Mouse (Mus musculus) heart, adult 11 months (tissue): ENCODE results near the gene Mrnip.

ENCODE experiments used
- DNase-seq: peaks from one replicate; pipeline ENCODE4 v3.0.0; 2022

Gene Mrnip

GRCm38 (mm10) chr11:50205434-50205833 lies 31.2 kb downstream of the Mrnip start:
- DNase-seq: peak; percentile 94

GRCm38 (mm10) chr11:50206037-50206436 lies 31.8 kb downstream of the Mrnip start:
- peak; percentile 90 for DNase-seq

DNA sequence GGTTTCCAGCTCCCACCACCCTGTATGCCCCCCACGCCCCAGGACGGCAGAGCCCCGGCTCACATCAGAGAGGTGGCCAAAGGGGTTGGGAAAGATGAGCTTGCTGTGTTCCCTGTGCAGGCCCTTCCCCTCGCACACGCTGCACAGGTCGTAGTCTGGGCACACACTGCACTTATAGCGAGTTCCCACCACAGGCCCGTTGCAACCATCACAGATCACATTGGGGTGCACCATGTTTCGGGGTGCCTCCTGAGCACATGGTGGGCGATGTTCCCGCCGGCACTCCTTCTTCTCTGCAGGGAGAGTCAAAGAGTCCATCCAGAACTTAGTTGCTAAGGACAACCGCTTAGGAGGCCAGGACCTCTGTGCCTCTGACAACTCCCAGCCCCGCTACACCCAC lies 33.1 kb downstream of the Mrnip start:
- DNase-seq: no peak

- DNase-seq: peak; percentile 89
Measured at GRCm38 (mm10) chr11:50208039-50208438, 33.8 kb downstream of the Mrnip start.

DNA sequence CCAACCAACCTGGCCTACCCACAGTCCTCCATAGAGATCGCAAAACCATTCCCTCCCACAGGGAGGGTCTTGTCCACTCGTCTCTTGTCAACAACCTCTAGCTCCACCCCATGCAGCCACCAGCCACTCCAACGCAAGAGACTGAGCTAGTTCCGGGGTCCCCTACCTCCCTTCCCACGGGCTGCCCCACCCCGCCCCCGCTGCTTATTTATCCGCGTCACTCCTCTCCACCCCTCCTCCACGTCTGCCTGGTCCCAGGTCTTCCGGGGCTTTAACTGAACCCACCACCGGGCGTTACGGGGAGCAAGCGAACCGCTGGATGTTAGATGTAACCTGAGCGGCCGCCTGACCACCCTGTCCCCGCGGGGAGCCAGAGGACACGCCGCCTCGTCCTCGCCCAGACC lies 35.9 kb downstream of the Mrnip start:
- peak; percentile 100 for DNase-seq

DNA sequence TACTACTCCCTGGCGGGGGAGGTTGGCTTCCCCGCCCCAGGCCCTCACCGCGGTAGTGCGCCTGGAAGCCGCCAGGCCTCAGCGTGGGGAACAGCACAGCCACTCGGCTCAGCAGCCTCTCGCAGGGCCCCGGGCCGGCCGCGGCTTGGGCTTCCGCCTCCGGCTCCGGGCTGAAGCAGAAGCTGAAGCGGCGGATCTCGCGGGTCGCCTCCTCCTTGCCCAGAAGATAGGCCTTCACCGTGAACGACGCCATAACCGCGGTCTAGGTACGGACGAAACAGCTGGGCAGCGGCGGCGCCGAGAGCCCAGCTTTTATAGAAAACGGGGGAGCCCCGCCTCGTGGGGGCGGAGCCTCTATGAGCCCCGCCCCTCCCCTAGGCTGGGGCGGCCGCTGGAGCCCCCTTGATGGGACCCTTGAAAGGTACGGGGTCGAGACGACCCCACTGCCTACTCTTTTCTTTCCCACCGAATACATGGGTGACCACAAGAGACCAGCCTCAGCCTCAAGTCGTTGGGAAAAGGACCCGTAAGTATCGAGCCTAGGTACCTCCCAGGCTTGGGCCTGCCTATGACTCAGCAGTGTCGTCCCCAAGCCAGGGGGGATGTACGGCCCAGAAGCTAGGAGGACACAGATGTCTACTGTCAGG lies 36.4 kb downstream of the Mrnip start, which contains the start of the genes Sqstm1 and Mgat4b:
Sqstm1 (minus strand) TSS at position 323 of the 647 bp plus-strand sequence.
Mgat4b (plus strand) TSS at position 386 of the 647 bp plus-strand sequence.
- peak; percentile 99 for DNase-seq

GRCm38 (mm10) chr11:50211322-50212059 lies 37.2 kb downstream of the Mrnip start:
- DNase-seq: no peak

- peak; percentile 93 for DNase-seq
Measured at GRCm38 (mm10) chr11:50212060-50212739, 38.0 kb downstream of the Mrnip start.

DNA sequence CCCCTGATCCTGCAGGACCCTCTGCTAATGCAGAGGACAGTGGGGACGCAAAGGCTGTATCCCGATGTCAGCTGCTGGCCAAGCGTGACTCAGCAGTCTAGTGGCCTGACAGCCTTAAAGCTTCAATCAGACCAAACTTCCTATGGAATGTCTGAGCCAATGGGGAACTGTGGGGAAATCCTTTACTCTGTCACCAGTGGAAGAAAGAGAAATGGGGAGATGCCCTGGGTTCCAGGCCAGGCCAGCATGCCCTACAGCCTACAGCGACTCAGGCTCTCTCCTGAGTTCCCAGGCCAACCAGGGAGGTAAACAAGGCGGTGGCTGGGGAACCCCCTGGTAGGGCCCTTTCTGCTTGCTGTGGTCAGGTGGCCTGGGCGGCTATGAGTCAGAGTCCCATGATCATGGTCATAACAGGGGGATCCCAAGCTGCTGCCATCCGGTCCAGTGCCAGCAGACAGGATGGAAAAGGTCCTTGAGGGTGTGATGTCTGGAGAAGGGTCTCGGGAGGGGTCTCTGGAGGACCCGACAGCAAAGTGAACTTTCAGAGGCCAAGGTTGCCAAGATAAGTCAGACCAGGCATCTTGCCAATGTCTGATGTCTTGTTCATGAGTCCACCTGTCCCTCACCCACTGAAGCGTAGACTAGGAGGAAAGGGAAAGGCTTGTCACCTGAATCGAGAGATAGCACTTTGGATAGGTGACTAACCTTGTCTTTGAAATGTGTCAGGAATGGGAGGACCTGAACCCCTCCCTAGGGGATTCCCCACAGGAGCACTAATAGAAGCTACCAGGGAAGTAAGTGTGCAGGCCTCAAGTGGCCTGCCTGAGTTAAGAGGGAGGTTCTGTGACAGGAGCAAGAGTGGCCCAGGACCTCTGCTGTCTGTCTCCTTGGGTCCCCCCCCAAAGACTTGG lies 38.9 kb downstream of the Mrnip start:
- DNase-seq: peak; percentile 100

- peak; percentile 91 for DNase-seq
Measured at GRCm38 (mm10) chr11:50214631-50215030, 40.4 kb downstream of the Mrnip start.

- peak; percentile 91 for DNase-seq
Measured at GRCm38 (mm10) chr11:50215633-50216032, 41.4 kb downstream of the Mrnip start.

DNA sequence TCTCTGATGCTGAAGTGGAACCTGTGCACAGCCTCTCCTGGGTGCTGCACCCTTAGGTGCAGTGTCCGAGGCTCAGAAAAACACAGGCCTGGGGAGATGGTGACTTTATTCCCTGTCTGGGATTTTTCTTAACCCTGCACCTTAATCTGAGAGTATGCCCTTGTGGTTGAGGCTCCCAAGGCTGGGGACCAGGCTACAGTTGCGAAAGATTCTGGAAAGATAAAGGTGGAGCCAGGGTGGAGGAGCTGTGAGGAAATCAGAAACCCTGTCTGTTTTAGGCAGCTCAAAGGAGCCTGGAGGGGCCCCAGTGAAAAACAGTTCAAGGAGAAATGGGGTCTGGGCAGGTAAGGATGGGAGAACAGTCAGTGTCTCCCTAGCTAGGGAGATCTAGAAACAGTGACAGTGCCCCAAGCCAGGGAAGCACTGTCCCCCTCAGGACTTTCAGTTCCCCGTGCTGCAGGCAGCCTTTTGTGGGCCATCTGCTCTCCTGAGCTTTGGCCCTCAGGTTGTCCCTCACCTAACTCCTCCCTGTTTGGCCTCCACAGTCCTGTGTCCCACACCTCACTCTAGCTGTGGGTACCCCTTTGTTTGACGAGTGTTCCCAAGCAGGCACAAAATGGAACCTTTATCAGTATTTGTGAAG lies 42.6 kb downstream of the Mrnip start:
- DNase-seq: no peak

DNA sequence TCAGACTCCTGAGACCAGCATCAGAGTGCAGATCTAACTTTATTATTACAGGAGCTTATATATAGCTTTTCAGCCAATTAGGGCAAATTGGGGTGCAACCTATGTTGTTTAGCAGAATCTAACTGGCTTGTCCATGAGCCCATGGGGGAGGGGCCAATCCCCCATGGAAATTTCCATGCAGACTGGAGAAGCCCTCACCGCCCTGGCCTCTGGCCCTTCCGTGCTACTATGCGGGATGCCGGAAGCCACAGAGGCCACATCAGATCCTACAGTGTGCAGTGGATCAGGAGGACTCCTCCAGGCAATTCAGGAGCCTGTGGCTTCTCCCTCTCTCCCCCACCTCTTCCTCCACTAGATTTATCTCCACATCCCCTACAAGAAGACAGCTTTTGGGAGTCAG lies 43.6 kb downstream of the Mrnip start:
- peak; percentile 93 for DNase-seq

- DNase-seq: peak; percentile 90
Measured at GRCm38 (mm10) chr11:50219833-50220232, 45.6 kb downstream of the Mrnip start.

DNA sequence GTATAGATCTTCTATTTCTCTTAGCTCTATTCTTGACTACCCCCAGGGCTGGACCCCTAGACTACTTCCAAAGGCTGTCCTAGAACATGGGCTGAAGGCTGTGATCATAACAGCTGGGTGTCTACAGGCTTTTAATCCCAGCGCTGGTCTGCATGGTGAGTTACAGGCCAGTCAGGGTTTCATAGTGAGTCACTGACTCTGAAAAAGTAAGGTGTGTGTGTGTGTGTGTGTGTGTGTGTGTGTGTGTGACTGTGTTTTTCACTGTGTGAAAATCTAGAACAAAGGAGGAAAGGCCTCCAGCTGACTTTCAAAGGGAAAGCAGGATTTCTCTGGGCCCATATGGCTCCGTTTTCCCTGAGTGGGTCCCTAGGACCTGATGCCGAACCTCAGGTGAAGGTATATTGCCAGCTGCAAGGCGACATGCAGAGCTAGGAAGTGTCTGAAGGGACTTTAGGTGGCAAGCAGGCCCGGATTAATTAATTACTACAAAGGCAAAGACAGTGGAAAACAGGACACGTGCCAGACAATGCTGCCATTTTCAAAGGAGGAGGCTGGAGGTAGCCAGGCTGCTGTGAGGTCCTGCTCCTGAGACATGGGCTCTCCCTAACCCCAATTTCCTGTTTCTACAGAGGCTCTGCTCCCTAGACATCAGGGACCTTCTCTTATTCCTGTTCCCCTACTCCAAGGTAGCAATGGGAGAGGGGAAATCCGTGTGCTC lies 48.5 kb downstream of the Mrnip start:
- peak; percentile 87 for DNase-seq

GRCm38 (mm10) chr11:50223783-50224662 lies 49.8 kb downstream of the Mrnip start:
- DNase-seq: peak; percentile 88

DNA sequence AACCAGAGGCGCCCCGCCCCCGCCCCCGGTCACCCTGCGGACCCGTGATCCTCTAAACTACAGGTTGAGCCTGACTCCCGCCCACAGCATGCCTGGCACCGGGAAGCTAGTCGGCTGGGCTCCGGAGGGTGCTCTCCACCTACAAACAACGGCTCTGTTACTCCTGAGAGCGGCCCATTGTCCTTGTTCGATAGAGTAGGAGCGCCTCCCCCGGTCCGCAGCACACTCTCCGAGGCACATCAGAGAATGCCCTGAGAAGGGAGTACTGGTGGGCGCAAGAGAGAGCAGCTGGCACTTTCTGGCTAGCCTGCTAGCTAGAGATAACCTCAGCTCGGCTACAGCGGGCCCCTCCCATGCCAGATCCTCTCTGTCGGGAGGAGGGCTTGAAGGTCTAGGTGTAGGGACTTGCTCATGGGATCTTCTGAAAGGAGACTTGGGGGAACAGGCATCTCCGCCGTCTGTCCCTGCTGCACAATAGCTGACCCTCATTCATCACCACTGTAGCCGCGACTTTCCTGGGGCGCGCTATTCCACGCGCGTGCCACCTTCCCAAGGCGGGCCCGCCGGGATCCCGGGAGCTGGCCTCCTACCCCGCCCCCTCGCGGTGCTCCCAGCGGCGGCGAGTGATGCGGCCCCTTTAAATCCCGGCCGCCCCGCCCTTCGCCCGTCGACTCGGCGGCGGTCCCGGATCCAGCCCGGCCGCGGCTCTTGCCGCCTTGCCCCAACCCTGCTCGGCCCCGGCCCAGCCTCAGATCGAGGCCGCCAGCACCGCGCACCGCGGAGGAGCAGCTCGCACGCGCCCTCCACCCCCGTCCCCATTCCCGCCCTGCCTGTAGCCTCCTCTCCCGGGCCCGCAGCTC lies 50.7 kb downstream of the Mrnip start:
- peak; percentile 99 for DNase-seq

DNA sequence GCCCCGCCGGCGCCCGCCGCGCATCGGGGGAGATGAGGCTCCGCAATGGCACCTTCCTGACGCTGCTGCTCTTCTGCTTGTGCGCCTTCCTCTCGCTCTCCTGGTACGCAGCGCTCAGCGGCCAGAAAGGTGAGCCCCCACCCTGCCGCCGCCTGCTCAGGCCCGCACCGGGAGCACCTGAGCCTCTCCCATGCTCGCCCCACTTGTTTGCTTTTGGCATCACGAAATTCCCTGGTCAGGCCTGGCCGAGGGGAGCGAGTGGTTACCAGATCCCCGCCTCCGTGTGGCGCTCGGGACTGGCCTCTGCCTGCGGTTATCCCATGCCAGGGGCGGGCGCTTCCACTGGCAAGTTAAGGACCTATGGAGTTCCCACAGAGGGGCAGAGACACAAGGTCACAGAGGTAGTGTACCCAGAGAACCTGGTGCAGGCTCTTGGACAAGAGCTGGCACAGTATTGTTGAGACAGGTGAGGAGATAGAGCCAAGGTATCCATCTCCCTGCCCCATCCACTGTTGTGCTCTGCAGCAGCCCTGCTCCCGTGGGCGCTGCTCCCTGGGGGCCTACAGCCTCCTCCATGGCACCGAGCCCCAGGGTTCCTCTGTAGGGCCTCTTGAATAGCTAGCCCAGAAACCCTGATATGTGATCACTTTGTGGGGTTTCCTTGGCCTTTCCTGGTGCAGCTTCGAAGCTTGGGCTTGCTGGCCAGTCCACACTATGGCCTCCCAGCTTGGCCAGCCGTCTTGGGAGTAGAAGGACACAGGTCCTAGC lies 51.6 kb downstream of the Mrnip start:
- peak; percentile 97 for DNase-seq

GRCm38 (mm10) chr11:50226406-50226805 lies 52.2 kb downstream of the Mrnip start:
- peak; percentile 95 for DNase-seq
